Mouse (Mus musculus): ENCODE data around the gene Gm47791.

DNA sequence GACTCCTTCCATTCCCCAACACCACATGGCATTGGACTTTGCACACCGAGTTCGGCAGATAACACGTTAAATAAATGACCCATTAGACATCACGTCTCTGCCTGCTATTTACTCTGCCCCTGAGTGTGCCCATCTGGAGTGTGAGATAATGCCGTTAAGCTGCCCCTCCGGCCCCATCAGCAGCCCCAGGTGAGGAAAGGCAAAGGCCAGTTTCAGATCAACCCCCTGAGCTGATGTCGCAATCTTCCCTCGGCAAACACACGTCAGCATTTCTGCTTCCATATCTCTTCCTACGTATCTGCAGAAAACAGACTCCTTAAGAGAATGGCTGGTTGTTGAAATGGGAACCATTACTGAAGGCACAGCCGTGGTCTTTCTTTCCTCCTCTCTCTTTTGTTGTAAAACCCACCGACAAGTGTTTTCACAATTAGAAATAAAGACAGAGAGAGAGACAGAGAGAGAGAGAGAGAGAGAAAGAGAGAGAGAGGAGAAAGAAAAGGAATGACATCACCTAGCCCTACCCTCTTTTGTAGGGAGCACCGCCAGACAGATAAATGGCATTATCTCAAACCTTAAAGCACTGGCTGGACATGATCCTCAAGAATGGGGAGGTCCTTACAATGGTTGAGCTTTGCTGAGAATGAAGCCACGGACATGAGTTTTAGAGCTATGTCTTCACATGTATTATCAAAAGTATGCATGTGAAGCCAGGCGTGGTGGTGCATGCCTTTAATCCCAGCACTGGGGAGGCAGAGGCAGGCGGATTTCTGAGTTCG, 45.1 kb upstream of the Gm47791 start:
- no peak for TF ChIP-seq HCFC1 (IDR thresholded peaks at IDR 0.05; ENCODE audit: borderline replicate concordance, insufficient read depth, low read length)
- TF ChIP-seq MAFK (IDR thresholded peaks at IDR 0.05; ENCODE audit: insufficient read depth, low read depth, low read length), result no peak
- no peak for TF ChIP-seq ZNF384 (IDR thresholded peaks at IDR 0.05; ENCODE audit: low read depth, low read length)
- TF ChIP-seq ZC3H11A (IDR thresholded peaks at IDR 0.05; ENCODE audit: borderline replicate concordance, low read depth, low read length), result no peak
- no peak for TF ChIP-seq CHD2 (IDR thresholded peaks at IDR 0.05; ENCODE audit: low read depth, low read length)
